Mouse (Mus musculus) G1E (cell line): Measurements from ENCODE around the gene Slc29a1. TPM values are rescaled to one million over a fixed set of nuclear protein-coding genes. Genes with fewer than 3 reads are reported as not detected.

ENCODE experiments used
- ATAC-seq: 2 replicates; pipeline ENCODE4 v1.8.0; 2016; ENCODE audit warnings: mild to moderate bottlenecking; ENCODE audit not compliant: insufficient number of reproducible peaks, poor library complexity, low FRiP score, severe bottlenecking; ENCODE audit errors: extremely low read depth
- DNase-seq: peaks from one replicate; pipeline ENCODE4 v3.0.0; 2012; ENCODE audit warnings: low spot score
- H3K27me3 ChIP-seq: 2 replicates; pipeline ENCODE4 v1.6.1; 2012; ENCODE audit warnings: mild to moderate bottlenecking, low read length, inconsistent platforms; ENCODE audit not compliant: insufficient read depth
- H3K36me3 ChIP-seq: replicated peaks from 2 replicates; pipeline ENCODE3; 2012; ENCODE audit warnings: mild to moderate bottlenecking, inconsistent platforms
- H3K4me1 ChIP-seq: 2 replicates; pipeline ENCODE4 v1.6.1; 2012; ENCODE audit warnings: low read depth, low read length, inconsistent platforms, mixed read lengths; ENCODE audit not compliant: insufficient read depth
- H3K4me3 ChIP-seq: 2 replicates; pipeline ENCODE4 v1.5.1; 2012; ENCODE audit warnings: low read depth, mild to moderate bottlenecking, inconsistent platforms, low read length, moderate library complexity, mixed read lengths
- H3K9me3 ChIP-seq: replicated peaks from 2 replicates; pipeline ENCODE4 v1.6.1; 2012; ENCODE audit warnings: inconsistent platforms
- CTCF ChIP-seq: IDR thresholded peaks from 2 replicates; pipeline ENCODE4 v1.5.1; 2012; ENCODE audit warnings: low read depth, low read length, inconsistent platforms, mixed read lengths
- GATA1 ChIP-seq: IDR thresholded peaks from 2 replicates; pipeline ENCODE4 v1.6.1; 2012; ENCODE audit warnings: borderline replicate concordance, low read length, inconsistent platforms, mixed read lengths
- GATA2 ChIP-seq: IDR thresholded peaks from 2 replicates; pipeline ENCODE4 v1.6.1; 2012; ENCODE audit warnings: low read depth, low read length, inconsistent platforms, borderline replicate concordance
- POLR2AphosphoS5 ChIP-seq: IDR thresholded peaks from 2 replicates; pipeline ENCODE4 v1.6.1; 2012; ENCODE audit warnings: low read depth, low read length, inconsistent platforms; ENCODE audit not compliant: insufficient replicate concordance
- TAL1 ChIP-seq: conservative IDR thresholded peaks from 2 replicates; pipeline ENCODE4 v1.6.1; 2012; ENCODE audit warnings: low read depth, low read length, inconsistent platforms, mixed read lengths
- polyA plus RNA-seq: library from polyadenylated mRNA; stranded (reverse); fragments of >175 nt; gene quantifications from 2 replicates; pipeline ENCODE4 v1.2.3, GENCODE M21; 2012
- total RNA-seq, 2 experiments: library from RNA; stranded (forward) in 1 of 2; stranded (reverse) in 1 of 2; fragments of 200-1000 nt in 1 of 2; fragments of >200 nt in 1 of 2; fragmentation: Nextera tagmentation in 1 of 2; gene quantifications; 2 replicates each; pipeline ENCODE4 v1.2.3; 2014 to 2017

The Slc29a1 gene
- total and polyA plus RNA-seq, 3 experiments, result 93.5 to 207 (median 116) TPM

DNA sequence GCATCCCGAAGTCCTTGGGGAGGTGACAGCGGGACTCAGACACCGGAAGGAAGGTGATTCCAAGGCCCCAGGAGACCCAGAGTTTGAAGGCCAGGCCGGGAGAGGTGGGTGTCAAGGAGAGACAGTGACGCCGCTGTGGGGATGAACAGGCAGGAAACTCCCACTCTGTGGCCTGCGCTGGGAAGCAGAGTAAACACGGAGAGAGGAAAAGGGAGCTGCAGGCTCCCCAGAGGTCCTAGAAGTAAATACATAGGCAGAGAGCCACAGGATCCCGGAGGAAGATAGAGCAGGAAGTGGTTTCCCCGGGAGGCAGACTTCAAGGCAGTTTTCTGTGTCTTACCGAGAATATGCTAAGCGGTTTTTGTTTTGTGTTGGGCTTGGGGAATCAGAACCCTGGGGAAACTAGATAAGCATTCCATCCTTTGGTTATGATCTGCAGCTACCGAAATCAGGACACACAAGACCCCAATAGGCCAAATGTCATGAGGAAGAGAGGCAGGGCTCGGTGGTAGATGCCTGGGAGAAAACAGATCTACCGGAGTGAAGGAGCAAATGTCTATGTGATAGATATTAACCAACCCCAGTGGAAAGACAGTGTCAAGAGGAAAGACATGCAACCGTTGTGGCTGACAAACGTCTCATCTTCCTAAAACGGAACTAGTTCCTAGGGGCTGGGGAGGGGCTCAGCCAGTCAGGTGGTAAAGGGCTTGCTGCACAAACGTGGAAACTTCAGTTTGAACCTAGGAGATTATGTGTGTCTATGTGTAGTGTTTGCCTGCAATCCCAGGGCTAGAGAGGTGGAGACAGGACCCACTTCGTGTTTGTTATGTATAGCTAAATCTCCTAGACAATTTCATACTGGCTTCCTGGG is 20.2 kb upstream of the Slc29a1 start:
- Histone ChIP-seq H3K4me3 (peak overlapping the region; percentile 71), H3K27me3 (no peaks in the 10 kb centered on the region), H3K36me3 (peaks cover 8% of the 10 kb centered on the region), H3K4me1 (peaks cover 35% of the 10 kb centered on the region), H3K9me3 (no peaks in the 10 kb centered on the region)
- TF ChIP-seq POLR2AphosphoS5 (no peak), GATA2 (no peak), CTCF (no peak), GATA1 (no peak), TAL1 (no peak)
- ATAC-seq (peak; percentile 46), DNase-seq (no peak)

DNA sequence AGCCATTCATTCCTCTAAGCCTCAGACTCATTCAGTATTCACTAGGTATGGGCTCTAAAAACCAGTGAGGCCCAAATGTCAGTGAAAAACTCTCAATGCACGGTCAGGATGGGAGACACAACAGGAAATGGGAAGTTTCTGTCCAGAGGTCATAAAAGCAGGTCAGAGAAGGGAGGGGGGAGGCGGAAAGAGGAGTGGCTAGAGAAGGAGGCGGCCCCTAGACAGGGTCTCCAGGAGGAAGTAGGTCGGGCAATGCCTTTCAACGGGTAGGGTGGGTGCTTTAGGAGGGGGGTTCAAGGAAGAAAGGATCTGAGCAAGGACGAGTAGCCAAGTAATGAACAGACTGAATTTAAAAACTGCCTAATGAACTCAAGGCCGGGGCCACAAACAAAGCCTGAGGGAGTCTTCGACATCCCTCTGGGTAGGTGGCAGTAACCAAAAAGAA is 19.6 kb upstream of the Slc29a1 start:
- TF ChIP-seq GATA1, result no peak
- no peak for TF ChIP-seq GATA2
- TF ChIP-seq POLR2AphosphoS5, result no peak
- no peak for TF ChIP-seq CTCF
- no peak for TF ChIP-seq TAL1
- peaks cover 8% of the 10 kb centered on the region for H3K36me3 ChIP-seq
- H3K4me1 ChIP-seq, result peaks cover 35% of the 10 kb centered on the region
- peak overlapping the region; percentile 71 for H3K4me3 ChIP-seq
- H3K9me3 ChIP-seq, result no peaks in the 10 kb centered on the region
- ATAC-seq, result peak; percentile 86
- DNase-seq, result peak; percentile 73
- H3K27me3 ChIP-seq, result no peaks in the 10 kb centered on the region

DNA sequence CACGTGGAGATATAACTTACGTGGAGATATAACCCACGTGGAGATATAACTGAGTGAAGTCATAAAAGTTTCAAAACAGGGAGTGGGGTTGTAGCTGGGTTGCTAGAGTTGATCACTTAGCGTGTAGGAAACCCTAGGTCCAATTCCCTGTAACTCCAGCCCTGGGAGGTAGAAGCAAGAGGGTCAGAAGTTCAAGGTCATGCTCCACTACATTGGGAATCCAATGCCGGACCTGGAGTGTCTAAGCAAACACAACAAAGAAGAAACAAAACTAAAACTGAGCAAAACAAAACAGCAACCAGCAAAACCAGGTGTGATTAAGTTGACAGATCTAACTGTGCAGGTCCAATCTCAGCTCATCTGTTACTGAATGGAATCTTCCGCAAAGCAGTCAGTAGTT is 18.2 kb upstream of the Slc29a1 start:
- ATAC-seq (no peak), DNase-seq (no peak)
- H3K27me3 ChIP-seq, result 0 out of 2 replicates have a peak, but pooled peaks cover 2% of the 10 kb centered on the region
- peaks cover 8% of the 10 kb centered on the region for H3K36me3 ChIP-seq
- H3K9me3 ChIP-seq, result no peaks in the 10 kb centered on the region
- H3K4me1 ChIP-seq, result peaks cover 39% of the 10 kb centered on the region
- no peak overlapping the region for H3K4me3 ChIP-seq
- TF ChIP-seq CTCF (no peak), TAL1 (no peak), GATA1 (no peak), POLR2AphosphoS5 (no peak), GATA2 (no peak)

DNA sequence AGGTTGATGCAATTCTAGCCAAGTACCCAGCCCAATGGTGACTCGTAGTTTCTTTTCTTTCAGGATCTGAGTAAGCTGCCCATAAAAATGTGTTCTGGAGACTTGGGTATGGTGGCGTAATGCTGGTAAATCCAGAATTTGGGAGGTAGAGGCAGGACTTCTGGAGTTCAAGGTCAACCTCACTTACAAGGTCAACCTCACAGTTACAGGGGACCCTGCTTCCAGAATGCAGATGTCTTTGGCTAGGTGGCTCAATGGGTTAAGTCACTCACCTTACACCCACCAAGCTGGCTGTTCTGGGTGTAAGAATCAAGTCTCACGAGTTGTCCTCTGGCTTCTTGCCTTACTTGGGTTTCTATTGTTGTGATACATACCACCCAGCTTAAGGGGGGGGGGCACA is 17.3 kb upstream of the Slc29a1 start:
- H3K4me3 ChIP-seq, result no peak overlapping the region
- peaks cover 40% of the 10 kb centered on the region for H3K4me1 ChIP-seq
- ATAC-seq (no peak), DNase-seq (no peak)
- no peaks in the 10 kb centered on the region for H3K9me3 ChIP-seq
- H3K36me3 ChIP-seq, result peaks cover 4% of the 10 kb centered on the region
- TF ChIP-seq CTCF, result no peak
- TF ChIP-seq TAL1, result no peak
- TF ChIP-seq POLR2AphosphoS5, result no peak
- TF ChIP-seq GATA2, result no peak
- H3K27me3 ChIP-seq, result 0 out of 2 replicates have a peak, but pooled peaks cover 2% of the 10 kb centered on the region

DNA sequence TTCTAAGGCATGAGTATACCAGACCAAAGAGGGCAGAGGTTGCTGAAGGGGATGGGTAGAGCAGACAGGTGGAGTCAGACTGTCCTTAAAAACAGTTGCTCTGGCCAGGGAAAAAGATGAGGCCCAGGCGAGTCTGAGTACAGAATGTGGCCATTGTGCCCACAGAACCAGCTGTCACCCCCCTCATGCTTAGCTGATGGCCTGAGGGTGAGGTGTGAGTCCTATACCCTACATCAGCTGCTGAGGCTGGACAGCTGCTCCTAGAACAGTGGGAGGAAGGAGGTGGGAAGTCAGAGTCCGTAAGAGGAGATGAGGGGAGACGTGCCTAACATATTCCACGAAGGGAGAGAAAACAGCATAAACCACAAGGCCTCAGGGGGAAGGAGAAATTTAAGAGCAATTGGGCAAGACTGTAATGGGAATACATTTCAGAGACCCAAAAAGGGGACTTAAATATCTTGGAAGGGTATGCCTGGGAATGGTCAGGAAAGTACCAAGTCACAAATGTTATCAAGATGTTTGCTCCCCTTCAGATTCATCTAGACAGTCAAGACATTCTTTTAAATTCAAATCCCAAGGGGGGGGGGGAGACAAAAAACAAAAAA is 16.7 kb upstream of the Slc29a1 start:
- Histone ChIP-seq H3K4me3 (no peak overlapping the region), H3K27me3 (0 out of 2 replicates have a peak, but pooled peaks cover 2% of the 10 kb centered on the region), H3K4me1 (peaks cover 35% of the 10 kb centered on the region), H3K36me3 (no peaks in the 10 kb centered on the region), H3K9me3 (no peaks in the 10 kb centered on the region)
- ATAC-seq (no peak), DNase-seq (no peak)
- no peak for TF ChIP-seq POLR2AphosphoS5
- TF ChIP-seq TAL1, result no peak
- TF ChIP-seq CTCF, result no peak
- TF ChIP-seq GATA1, result no peak
- TF ChIP-seq GATA2, result no peak

DNA sequence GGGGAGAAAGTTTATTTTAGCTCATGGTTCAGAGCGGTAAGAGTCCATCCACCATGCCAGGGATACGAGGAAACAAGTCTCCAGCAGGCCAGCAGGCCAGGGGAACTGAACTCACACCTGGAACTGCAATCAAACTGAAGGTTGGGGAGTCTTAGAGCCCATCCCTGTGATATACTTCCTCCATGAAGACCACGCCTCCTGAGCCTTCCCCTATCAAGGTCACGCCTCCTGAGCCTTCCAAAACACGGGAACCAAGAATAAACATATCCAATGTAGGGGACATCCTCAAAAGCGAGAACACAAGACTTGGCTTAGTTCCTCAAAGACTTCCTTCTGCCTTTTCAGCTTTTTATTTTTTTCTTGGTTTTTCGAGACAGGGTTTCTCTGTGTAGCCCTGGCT is 13.5 kb upstream of the Slc29a1 start:
- Histone ChIP-seq H3K4me1 (peaks cover 23% of the 10 kb centered on the region), H3K9me3 (no peaks in the 10 kb centered on the region), H3K4me3 (no peak overlapping the region), H3K36me3 (no peaks in the 10 kb centered on the region), H3K27me3 (0 out of 2 replicates have a peak, but pooled peaks cover 2% of the 10 kb centered on the region)
- no peak for DNase-seq
- no peak for ATAC-seq
- TF ChIP-seq CTCF (no peak), TAL1 (no peak), GATA1 (no peak), POLR2AphosphoS5 (no peak), GATA2 (no peak)
